Mouse (Mus musculus) CH12.LX (cell line): ENCODE measurements around the gene 1700008O03Rik. TPM values are rescaled to one million over a fixed set of nuclear protein-coding genes. Genes with fewer than 3 reads are reported as not detected.

Source experiments
- DNase-seq: peaks from one replicate; pipeline ENCODE4 v3.0.0-alpha.2; 2013; ENCODE audit errors: extremely low read depth
- H3K27ac ChIP-seq: 2 replicates; pipeline ENCODE4 v1.5.1; 2012; ENCODE audit warnings: low read depth, mild to moderate bottlenecking, control low read depth, moderate library complexity; ENCODE audit not compliant: insufficient read depth
- H3K27me3 ChIP-seq: replicated peaks from 2 replicates; pipeline ENCODE3; 2012; ENCODE audit warnings: inconsistent platforms
- H3K36me3 ChIP-seq, 2 experiments: replicated peaks in 1 of 2; 2 replicates each; pipeline versions ENCODE3 to v1.6.1; 2012; ENCODE audit warnings: inconsistent platforms in 1 of 2, low read length in 1 of 2, mild to moderate bottlenecking in 1 of 2, mixed read lengths in 1 of 2, moderate library complexity in 1 of 2; ENCODE audit not compliant: control insufficient read depth in 1 of 2, insufficient read depth in 1 of 2
- H3K4me1 ChIP-seq, 2 experiments: 2 replicates each; pipeline ENCODE4 v1.6.1; 2012; ENCODE audit warnings: inconsistent platforms in 1 of 2, moderate library complexity in 1 of 2; ENCODE audit not compliant: insufficient read depth in 2 of 2, control insufficient read depth in 1 of 2
- H3K4me2 ChIP-seq: 2 replicates; pipeline ENCODE4 v1.6.1; 2012; ENCODE audit warnings: low read depth, mild to moderate bottlenecking, control low read depth; ENCODE audit not compliant: poor library complexity, insufficient read depth, severe bottlenecking
- H3K4me3 ChIP-seq, 3 experiments: fragments of 150-350 bp in 1 of 3; sonication (generic) in 1 of 3; replicated peaks in 1 of 3; 2 replicates each; pipeline versions ENCODE3 to v1.5.1; 2011 to 2012; ENCODE audit warnings: low read depth in 2 of 3, low read length in 2 of 3, mild to moderate bottlenecking in 2 of 3, moderate library complexity in 2 of 3, control low read depth in 1 of 3, improper control_type of control experiment in 1 of 3, inconsistent platforms in 1 of 3, mixed read lengths in 1 of 3; ENCODE audit not compliant: poor library complexity in 1 of 3
- H3K79me2 ChIP-seq: replicated peaks from 2 replicates; pipeline ENCODE4 v1.6.1; 2012; ENCODE audit warnings: mild to moderate bottlenecking, moderate library complexity; ENCODE audit not compliant: control insufficient read depth, poor library complexity, insufficient read depth, severe bottlenecking; ENCODE audit errors: extremely low read depth
- H3K9ac ChIP-seq: 2 replicates; pipeline ENCODE4 v1.6.1; 2012; ENCODE audit warnings: low read depth, mild to moderate bottlenecking, control low read depth, moderate library complexity; ENCODE audit not compliant: insufficient read depth
- H3K9me3 ChIP-seq: replicated peaks from 2 replicates; pipeline ENCODE3; 2012; ENCODE audit warnings: low read length, inconsistent platforms, mixed read lengths
- BHLHE40 ChIP-seq: IDR thresholded peaks from 2 replicates; pipeline ENCODE4 v1.6.1; 2011; ENCODE audit warnings: mild to moderate bottlenecking, low read depth, low read length, improper control_type of control experiment
- CHD1 ChIP-seq: IDR thresholded peaks from 2 replicates; pipeline ENCODE4 v1.6.1; 2012; ENCODE audit warnings: low read depth, low read length, improper control_type of control experiment, inconsistent platforms
- CHD2 ChIP-seq: IDR thresholded peaks from 2 replicates; pipeline ENCODE4 v1.6.1; 2011; ENCODE audit warnings: low read length, improper control_type of control experiment
- ELF1 ChIP-seq: IDR thresholded peaks from 2 replicates; pipeline ENCODE4 v1.6.1; 2014; ENCODE audit warnings: low read depth, mild to moderate bottlenecking, inconsistent platforms, low read length, improper control_type of control experiment
- HCFC1 ChIP-seq: IDR thresholded peaks from 2 replicates; pipeline ENCODE4 v1.6.1; 2012; ENCODE audit warnings: low read depth, mild to moderate bottlenecking, inconsistent platforms, low read length, improper control_type of control experiment
- JUN ChIP-seq: IDR thresholded peaks from 2 replicates; pipeline ENCODE4 v1.6.1; 2011; ENCODE audit warnings: low read depth, mild to moderate bottlenecking, low read length, improper control_type of control experiment, moderate library complexity; ENCODE audit not compliant: insufficient read depth
- MAFK ChIP-seq: IDR thresholded peaks from 2 replicates; pipeline ENCODE4 v1.6.1; 2011; ENCODE audit warnings: low read length, improper control_type of control experiment; ENCODE audit not compliant: insufficient replicate concordance
- PAX5 ChIP-seq: IDR thresholded peaks from 2 replicates; pipeline ENCODE4 v1.6.1; 2012; ENCODE audit warnings: low read length, inconsistent platforms, mixed read lengths
- RAD21 ChIP-seq: IDR thresholded peaks from 2 replicates; pipeline ENCODE4 v1.6.1; 2011; ENCODE audit warnings: low read depth, mild to moderate bottlenecking, low read length, improper control_type of control experiment, moderate library complexity
- RCOR1 ChIP-seq: conservative IDR thresholded peaks from 2 replicates; pipeline ENCODE4 v1.6.1; 2012; ENCODE audit warnings: low read depth, mild to moderate bottlenecking, inconsistent platforms, low read length, improper control_type of control experiment
- SMC3 ChIP-seq: IDR thresholded peaks from 2 replicates; pipeline ENCODE4 v1.6.1; 2011; ENCODE audit warnings: low read depth, low read length, improper control_type of control experiment
- TCF12 ChIP-seq: IDR thresholded peaks from 2 replicates; pipeline ENCODE4 v1.6.1; 2014; ENCODE audit warnings: low read depth, mild to moderate bottlenecking, inconsistent platforms, low read length, improper control_type of control experiment
- ZNF384 ChIP-seq: IDR thresholded peaks from 2 replicates; pipeline ENCODE4 v1.6.1; 2012; ENCODE audit warnings: low read depth, low read length, improper control_type of control experiment, inconsistent platforms
- dilution Hi-C: fragments of 300-500 bp; cut with MboI; formaldehyde crosslinking; loops from 2 replicates; pipeline ENCODE4 v1.14.3; 2020; ENCODE audit warnings: low sequenced_read_pairs; ENCODE audit not compliant: extremely low pct_unique_long_range_greater_than_20kb, extremely low pct_ligation_motif_present
- in situ Hi-C: fragments of 300-500 bp; cut with MboI; formaldehyde crosslinking; loops from 3 replicates; pipeline ENCODE4 v1.14.3; 2019; ENCODE audit warnings: low sequenced_read_pairs, low pct_ligation_motif_present, low pct_unique_long_range_greater_than_20kb, mixed read lengths
- polyA plus RNA-seq: library from polyadenylated mRNA; unstranded; fragments of >175 nt; gene quantifications from 2 replicates; pipeline ENCODE4 v1.2.1, GENCODE M21; 2012; ENCODE audit warnings: low read depth; ENCODE audit not compliant: insufficient read length
- total RNA-seq, 2 experiments: library from RNA; depleted of rRNA; stranded (reverse); fragments of 300-350 nt in 1 of 2; fragments of >200 nt in 1 of 2; gene quantifications; 2 replicates each; pipeline ENCODE4 v1.2.3; 2012 to 2014

1700008O03Rik gene
- total and polyA plus RNA-seq, 3 experiments = 0.74 to 0.81 TPM; not detected in 1

DNA sequence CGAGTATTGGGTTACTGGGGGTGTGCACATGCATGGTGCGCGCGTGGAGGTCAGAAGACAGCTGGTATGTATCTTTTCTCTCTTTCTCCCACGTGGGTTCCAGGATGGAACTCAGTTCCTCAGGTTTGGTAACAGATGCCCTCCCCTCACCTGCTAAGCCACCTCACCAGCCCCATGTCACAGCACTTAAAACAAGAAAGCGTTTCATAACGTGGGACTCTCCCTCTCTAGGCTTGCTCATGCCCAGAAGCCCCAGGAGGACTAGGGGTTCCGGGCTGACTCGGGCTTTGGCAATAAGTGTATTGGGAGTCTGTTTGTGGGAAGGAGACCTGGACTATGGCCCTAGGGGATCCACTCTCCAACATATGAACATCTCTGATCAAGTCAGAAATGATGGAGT, 48.5 kb upstream of the 1700008O03Rik start (continued):
- TF ChIP-seq CHD1 (no peak), PAX5 (no peak), HCFC1 (no peak), RCOR1 (no peak), ELF1 (no peak), SMC3 (no peak), JUN (no peak), ZNF384 (no peak)

DNA sequence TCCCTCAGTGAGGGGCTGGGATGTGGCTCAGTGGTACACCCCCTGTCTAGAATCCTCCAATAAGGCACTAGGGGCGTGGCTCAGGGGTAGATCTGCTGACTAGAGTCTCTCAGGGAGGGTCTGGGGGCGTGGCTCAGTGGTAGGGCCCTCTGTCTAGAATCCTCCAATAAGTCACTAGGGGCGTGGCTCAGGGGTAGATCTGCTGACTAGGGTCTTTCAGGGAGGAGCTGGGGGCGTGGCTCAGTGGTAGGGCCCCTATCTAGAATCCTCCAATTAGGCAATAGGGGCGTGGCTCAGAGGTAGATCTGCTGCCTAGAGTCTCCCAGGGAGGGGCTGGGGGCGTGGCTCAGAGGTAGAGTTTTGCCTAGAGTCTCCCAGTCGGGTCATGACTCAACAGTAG, 47.8 kb upstream of the 1700008O03Rik start:
- Histone ChIP-seq H3K36me3 (no peaks in the 10 kb centered on the region), H3K27me3 (peaks cover 68% of the 10 kb centered on the region), H3K9ac (no peak overlapping the region), H3K4me2 (peak overlapping the region; percentile 81; the same call in 1 of the 2 replicates), H3K4me3 (no peak overlapping the region), H3K9me3 (no peaks in the 10 kb centered on the region), H3K79me2 (no peaks in the 10 kb centered on the region), H3K4me1 (peaks cover 6 to 32% of the 10 kb centered on the region in 2 experiments), H3K27ac (no peak overlapping the region)
- TF ChIP-seq ZNF384 (no peak), MAFK (peak; percentile 62; the same call in 1 of the 2 replicates)
- dilution Hi-C loops = no loop called here
- in situ Hi-C loops = no loop called here
- peak; percentile 98 for DNase-seq

DNA sequence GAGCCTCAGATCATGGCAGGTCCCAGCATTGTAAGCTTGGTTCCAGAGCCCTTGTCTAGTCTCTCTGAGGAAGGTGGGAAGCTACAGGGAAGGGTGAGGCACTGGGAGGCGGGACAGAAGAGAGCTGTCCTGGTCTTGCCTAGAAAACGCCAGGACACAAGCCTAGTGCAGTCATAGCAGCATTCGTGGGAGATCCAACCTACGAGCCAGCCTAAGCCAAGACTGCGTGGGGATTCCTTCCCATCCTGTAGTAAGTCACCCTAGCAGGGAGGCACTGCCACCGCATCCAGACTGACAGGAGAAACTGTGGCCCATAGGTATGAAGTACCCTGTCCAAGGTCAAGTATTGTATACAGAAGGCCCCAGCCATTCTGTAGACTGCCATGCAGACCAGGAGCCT, 46.9 kb upstream of the 1700008O03Rik start:
- no peak for DNase-seq
- H3K27ac ChIP-seq = no peak overlapping the region
- dilution Hi-C loops (no loop called here), in situ Hi-C loops (no loop called here)
- H3K36me3 ChIP-seq = no peaks in the 10 kb centered on the region
- H3K9me3 ChIP-seq = no peaks in the 10 kb centered on the region
- peaks cover 68% of the 10 kb centered on the region for H3K27me3 ChIP-seq
- no peak overlapping the region for H3K4me2 ChIP-seq
- no peak overlapping the region for H3K4me3 ChIP-seq
- TF ChIP-seq RAD21 (no peak), TCF12 (no peak), CHD2 (no peak), BHLHE40 (no peak)
- peaks cover 6 to 32% of the 10 kb centered on the region in 2 experiments for H3K4me1 ChIP-seq
- no peaks in the 10 kb centered on the region for H3K79me2 ChIP-seq
- H3K9ac ChIP-seq = no peak overlapping the region
